Mouse (Mus musculus) heart, adult 2 months (tissue): ENCODE measurements around the gene Ssbp3. TPM values are rescaled to one million over a fixed set of nuclear protein-coding genes. Genes with fewer than 3 reads are reported as not detected.

ENCODE experiments used
- DNase-seq, 2 experiments: peaks; one replicate each; pipeline ENCODE4 v3.0.0; 2021
- H3K27ac ChIP-seq: fragments of 200-600 bp; 2 replicates; pipeline ENCODE4 v1.8.1; 2022
- H3K27me3 ChIP-seq: fragments of 200-500 bp; 2 replicates; pipeline ENCODE4 v1.6.1; 2012; ENCODE audit warnings: mild to moderate bottlenecking, low read length, inconsistent platforms, mixed read lengths; ENCODE audit not compliant: control insufficient read depth, insufficient read depth
- H3K36me3 ChIP-seq: fragments of 200-500 bp; 2 replicates; pipeline ENCODE4 v1.6.1; 2012; ENCODE audit warnings: low read length, inconsistent platforms; ENCODE audit not compliant: control insufficient read depth, insufficient read depth
- H3K4me1 ChIP-seq: fragments of 200-500 bp; 2 replicates; pipeline ENCODE4 v1.6.1; 2011; ENCODE audit warnings: low read length; ENCODE audit not compliant: control insufficient read depth, insufficient read depth
- H3K4me3 ChIP-seq: fragments of 200-600 bp; 2 replicates; pipeline ENCODE4 v1.8.1; 2022
- H3K79me2 ChIP-seq: fragments of 200-500 bp; replicated peaks from 2 replicates; pipeline ENCODE4 v1.6.1; 2012; ENCODE audit warnings: mild to moderate bottlenecking, inconsistent platforms, low read length, moderate library complexity, mixed read lengths; ENCODE audit not compliant: control insufficient read depth, insufficient read depth
- H3K9ac ChIP-seq: fragments of 200-500 bp; 2 replicates; pipeline ENCODE4 v1.6.1; 2012; ENCODE audit warnings: low read depth, mild to moderate bottlenecking, control low read depth, inconsistent platforms, low read length, mixed read lengths
- CTCF ChIP-seq: fragments of 200-600 bp; IDR thresholded peaks from 2 replicates; pipeline ENCODE4 v1.8.1; 2022; ENCODE audit warnings: antibody characterized with exemption, mild to moderate bottlenecking, moderate library complexity
- EP300 ChIP-seq: fragments of 200-500 bp; IDR thresholded peaks from 2 replicates; pipeline ENCODE4 v1.6.1; 2011; ENCODE audit warnings: low read depth, low read length, control low read depth; ENCODE audit not compliant: insufficient read depth
- POLR2A ChIP-seq: fragments of 200-500 bp; IDR thresholded peaks from 2 replicates; pipeline ENCODE4 v1.6.1; 2011; ENCODE audit warnings: mild to moderate bottlenecking, low read depth, low read length, control low read depth; ENCODE audit not compliant: insufficient read depth
- WGBS: fragments of 180-500 bp; shearing (Covaris S2); methylation state at CpG from one replicate; pipeline ENCODE4 v1.1.7; 2018; 5-methylcytosine and 5-hydroxymethylcytosine counted together
- intact Hi-C: fragments of 180-260 bp; cut with DNase I; formaldehyde crosslinking; loops from one replicate; pipeline ENCODE4 v1.15.1; 2025
- polyA plus RNA-seq: library from polyadenylated mRNA; depleted of rRNA; stranded (reverse); fragments of >200 nt; gene quantifications from 2 replicates; pipeline ENCODE4 v1.2.3, GENCODE M21; 2012
- total RNA-seq, 2 experiments: library from RNA; stranded (reverse); gene quantifications; 2 replicates each; pipeline ENCODE4 v1.2.3; 2021

The Ssbp3 gene
- total and polyA plus RNA-seq, 3 experiments, result 26.1 to 39.0 (median 37.3) TPM

DNA sequence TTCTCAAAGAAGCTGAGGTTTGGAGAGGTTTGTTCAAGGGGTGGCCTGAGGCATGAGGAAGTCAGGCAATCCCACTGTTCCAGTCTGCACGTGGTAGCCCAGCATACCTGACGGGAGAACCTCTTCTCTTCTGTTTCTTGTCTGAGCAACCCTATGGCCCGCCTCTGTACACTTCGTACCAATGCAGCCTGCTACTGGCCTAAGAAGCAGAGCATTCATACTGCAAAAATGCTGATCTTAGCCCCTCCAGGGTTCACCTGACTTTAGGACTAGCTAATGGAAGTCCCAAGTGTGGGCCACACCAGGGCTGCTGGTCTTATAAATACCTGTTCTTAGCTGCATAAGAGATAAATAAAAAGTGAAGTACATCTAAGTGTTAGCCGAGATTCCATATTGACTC lies 147.8 kb downstream of the Ssbp3 start:
- no peak overlapping the region for H3K27ac ChIP-seq
- TF ChIP-seq POLR2A (no peak), CTCF (no peak), EP300 (no peak)
- no peaks in the 10 kb centered on the region for H3K36me3 ChIP-seq
- no peaks in the 10 kb centered on the region for H3K27me3 ChIP-seq
- no peaks in the 10 kb centered on the region for H3K4me1 ChIP-seq
- no peak overlapping the region for H3K9ac ChIP-seq
- DNase-seq, result no peak
- intact Hi-C loops, result no loop called here
- WGBS, result 90% methylated on average over 5 of the region's 5 CpGs
- H3K4me3 ChIP-seq, result no peak overlapping the region
- no peaks in the 10 kb centered on the region for H3K79me2 ChIP-seq

DNA sequence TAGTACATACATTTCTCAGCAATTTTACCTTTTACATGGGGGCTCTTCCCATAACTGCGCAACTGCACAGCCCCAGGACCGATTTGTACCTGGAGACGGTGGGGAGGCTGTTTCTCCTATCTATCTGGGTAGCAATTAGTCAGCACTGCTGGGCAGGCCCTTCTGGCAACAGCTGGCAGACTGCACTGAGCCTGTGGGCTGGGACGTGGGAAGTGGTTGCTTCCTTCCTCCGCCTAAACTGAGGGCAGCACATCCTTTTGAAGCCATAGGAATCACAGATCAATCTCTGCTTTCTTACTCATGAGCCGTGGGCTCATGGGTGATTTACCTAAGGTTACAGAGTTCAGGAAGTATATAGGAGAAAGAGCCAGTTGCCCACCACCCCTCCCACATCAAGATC lies 148.3 kb downstream of the Ssbp3 start:
- Histone ChIP-seq H3K27me3 (no peaks in the 10 kb centered on the region), H3K27ac (no peak overlapping the region), H3K4me3 (no peak overlapping the region), H3K9ac (no peak overlapping the region), H3K4me1 (no peaks in the 10 kb centered on the region), H3K79me2 (no peaks in the 10 kb centered on the region), H3K36me3 (no peaks in the 10 kb centered on the region)
- 67% methylated on average over 6 of the region's 6 CpGs for WGBS
- intact Hi-C loops, result no loop called here
- DNase-seq, result no peak
- TF ChIP-seq POLR2A (no peak), EP300 (no peak), CTCF (no peak)

DNA sequence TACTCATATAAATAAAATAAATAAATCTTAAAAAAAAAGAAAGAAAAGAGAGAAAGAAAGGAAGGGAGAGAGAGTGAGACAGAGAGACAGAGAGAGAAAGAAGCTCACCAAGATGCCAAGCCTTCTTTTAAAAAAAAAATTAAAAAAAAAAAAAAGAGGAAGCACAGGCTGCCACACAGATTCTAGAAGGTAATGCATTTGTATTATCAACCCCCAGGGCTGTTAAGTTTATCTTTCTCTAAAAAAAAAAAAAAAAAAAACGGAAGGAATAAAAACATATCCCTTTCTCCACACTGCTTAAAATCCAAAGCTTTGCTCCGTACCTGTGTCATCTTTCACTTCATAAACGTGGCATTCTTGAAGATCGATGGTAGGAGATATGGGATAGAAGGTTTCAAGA lies 151.1 kb downstream of the Ssbp3 start:
- Histone ChIP-seq H3K4me3 (no peak overlapping the region), H3K27ac (no peak overlapping the region), H3K9ac (no peak overlapping the region), H3K27me3 (no peaks in the 10 kb centered on the region), H3K4me1 (no peaks in the 10 kb centered on the region), H3K36me3 (no peaks in the 10 kb centered on the region), H3K79me2 (no peaks in the 10 kb centered on the region)
- intact Hi-C loops, result no loop called here
- TF ChIP-seq EP300, result no peak
- no peak for TF ChIP-seq POLR2A
- no peak for TF ChIP-seq CTCF
- 88% methylated on average over 4 of the region's 4 CpGs for WGBS
- no peak for DNase-seq

- Histone ChIP-seq H3K9ac (no peak overlapping the region), H3K27me3 (no peaks in the 10 kb centered on the region), H3K4me3 (no peak overlapping the region), H3K4me1 (no peaks in the 10 kb centered on the region), H3K27ac (no peak overlapping the region), H3K79me2 (no peaks in the 10 kb centered on the region), H3K36me3 (no peaks in the 10 kb centered on the region)
- DNase-seq, result no peak
- WGBS, result 88% methylated on average over 3 of the region's 3 CpGs
- intact Hi-C loops, result no loop called here
- no peak for TF ChIP-seq CTCF
- TF ChIP-seq POLR2A, result no peak
- no peak for TF ChIP-seq EP300
These were observed 152.7 kb downstream of the Ssbp3 start for GRCm38 (mm10) chr4:107063214-107063613.

GRCm38 (mm10) chr4:107064394-107065098 lies 154.0 kb downstream of the Ssbp3 start:
- H3K79me2 ChIP-seq, result no peaks in the 10 kb centered on the region
- no peak overlapping the region for H3K27ac ChIP-seq
- H3K27me3 ChIP-seq, result no peaks in the 10 kb centered on the region
- intact Hi-C loops, result loop anchor here (5.0 kb wide), 1 partner anchor 98 kb away; no protein-coding TSS in a partner anchor
- DNase-seq, result no peak
- H3K36me3 ChIP-seq, result no peaks in the 10 kb centered on the region
- no peak overlapping the region for H3K9ac ChIP-seq
- no peak overlapping the region for H3K4me3 ChIP-seq
- no peaks in the 10 kb centered on the region for H3K4me1 ChIP-seq
- TF ChIP-seq POLR2A (no peak), CTCF (no peak), EP300 (no peak)
- WGBS, result 84% methylated on average over 5 of the region's 5 CpGs

DNA sequence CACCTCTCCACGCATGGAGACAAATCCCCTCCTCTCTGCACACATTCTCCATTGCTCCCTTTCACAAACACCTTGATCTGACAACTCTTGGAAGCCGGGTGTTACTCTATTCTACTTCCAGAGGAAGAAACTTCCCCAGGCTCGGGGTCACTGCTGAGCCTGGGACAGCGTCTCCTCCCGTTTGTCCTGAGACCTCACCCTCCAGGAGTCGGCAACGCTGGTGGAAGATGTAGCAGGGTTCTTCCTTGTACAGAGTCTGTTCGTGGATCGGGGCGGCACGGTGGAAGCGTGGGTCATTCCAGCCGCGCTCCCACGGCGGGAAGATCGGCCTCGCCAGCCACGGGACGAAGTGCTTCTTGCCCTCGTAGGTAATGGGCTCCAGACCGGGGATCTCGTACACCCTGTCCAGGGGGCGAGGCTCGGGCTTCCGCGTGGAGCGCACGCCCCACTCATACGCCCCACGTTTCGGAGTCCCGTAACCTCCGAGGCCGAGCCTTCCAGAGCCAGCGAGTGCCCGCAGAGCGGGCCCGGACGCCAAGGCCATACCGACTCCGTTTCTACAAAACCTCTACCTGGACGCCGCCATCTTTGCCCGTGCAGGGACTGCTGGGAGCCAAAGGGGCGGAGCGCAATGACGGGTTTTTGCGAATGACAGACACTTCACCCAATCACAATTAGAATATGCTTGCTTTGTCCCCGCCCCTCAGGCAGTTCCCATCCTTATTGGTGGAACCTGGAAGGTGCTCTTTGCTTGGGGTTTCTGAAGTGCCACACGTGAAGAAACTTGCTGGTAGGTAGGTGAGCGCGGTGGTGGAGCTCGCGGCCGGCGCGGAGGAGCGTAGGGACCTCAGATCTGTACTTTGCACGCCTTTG lies 156.0 kb downstream of the Ssbp3 start, which contains the start of the genes Mrpl37 and Cyb5rl:
Gene Mrpl37 (minus strand): TSS at position 617 of the 873 bp plus-strand sequence.
Gene Cyb5rl (plus strand): TSS at position 737 of the 873 bp plus-strand sequence.
- no peaks in the 10 kb centered on the region for H3K79me2 ChIP-seq
- peak within 1 kb of the TSS; percentile 75 for H3K9ac ChIP-seq
- no peaks in the 10 kb centered on the region for H3K36me3 ChIP-seq
- under 1% methylated on average over 60 of the region's 60 CpGs for WGBS
- H3K4me1 ChIP-seq, result no peaks in the 10 kb centered on the region
- H3K27ac ChIP-seq, result peak within 1 kb of the TSS; percentile 85
- peak within 1 kb of the TSS; percentile 61 for H3K4me3 ChIP-seq
- peak; percentile 96 for DNase-seq
- intact Hi-C loops, result loop anchor here (1.0 to 5.0 kb wide), 4 partner anchors 80 to 228 kb away; partner anchors contain the start of gene Ssbp3
- no peaks in the 10 kb centered on the region for H3K27me3 ChIP-seq
- TF ChIP-seq POLR2A, result peak; percentile 89
- no peak for TF ChIP-seq CTCF
